Mouse (Mus musculus) megakaryocyte, embryonic 14.5 days (primary cell): ENCODE measurements around the gene Pip5k1a.

ENCODE experiments used
- FLI1 ChIP-seq: IDR thresholded peaks from 2 replicates; pipeline ENCODE4 v1.6.1; 2012; ENCODE audit warnings: low read length, inconsistent platforms, mixed read lengths
- GATA1 ChIP-seq: IDR thresholded peaks from 3 replicates; pipeline ENCODE4 v1.6.1; 2012; ENCODE audit warnings: mixed read lengths, low read length, inconsistent platforms, borderline replicate concordance

GRCm38 (mm10) chr3:95130081-95130480 is 23.4 kb upstream of the Pip5k1a start:
- TF ChIP-seq GATA1 (no peak), FLI1 (no peak)
